Mouse (Mus musculus): ENCODE data around the gene Bicral. TPM values are rescaled to one million over a fixed set of nuclear protein-coding genes. Genes with fewer than 3 reads are reported as not detected.

Gene Bicral
- total RNA-seq (2023) = 26.0 and 32.4 TPM in 2 replicates

GRCm38 (mm10) chr17:46857903-46858748 lies at the start of gene Bicral:
Bicral (minus strand) TSS chr17:46858482.

GRCm38 (mm10) chr17:46890116-46890815 lies 32.0 kb upstream of the Bicral start, which contains the start of gene Tbcc:
Tbcc (plus strand) TSS chr17:46890684.

GRCm38 (mm10) chr17:46782341-46783221 lies 75.7 kb downstream of the Bicral start, which contains the start of gene Rpl7l1:
Rpl7l1 (minus strand) TSS chr17:46782672.

GRCm38 (mm10) chr17:46772404-46773277 lies 85.6 kb downstream of the Bicral start, which contains the start of gene 2310039H08Rik:
2310039H08Rik (plus strand) TSS chr17:46772635.

GRCm38 (mm10) chr17:46763544-46763943 lies 94.7 kb downstream of the Bicral start, which contains the start of gene Ptcra:
Ptcra (minus strand) TSS chr17:46763712.

GRCm38 (mm10) chr17:46751794-46752556 lies 106.3 kb downstream of the Bicral start, which contains the start of gene Cnpy3:
Cnpy3 (minus strand) TSS chr17:46752214.

Other genes with a start within 250 kb of the Bicral start
- 0.11 and 0.38 TPM in 2 replicates for gene Ptk7, start 229.0 kb downstream of the Bicral start, total RNA-seq (2023)
- gene Klc4, start 212.5 kb downstream of the Bicral start, total RNA-seq (2023) = 28.2 and 32.4 TPM in 2 replicates
- gene Mrpl2, start 212.3 kb downstream of the Bicral start, total RNA-seq (2023) = 15.6 and 21.9 TPM in 2 replicates
- 1.2 and 3.0 TPM in 2 replicates for gene Cul7, start 208.1 kb downstream of the Bicral start, total RNA-seq (2023)
- 8.5 and 14.2 TPM in 2 replicates for gene Rrp36, start 184.1 kb downstream of the Bicral start, total RNA-seq (2023)
- gene Mea1, start 179.7 kb downstream of the Bicral start, total RNA-seq (2023) = 34.1 and 39.8 TPM in 2 replicates
- gene Klhdc3, start 177.6 kb downstream of the Bicral start, total RNA-seq (2023) = 37.8 and 49.3 TPM in 2 replicates
- gene Ppp2r5d, start 153.4 kb downstream of the Bicral start, total RNA-seq (2023) = 26.0 and 27.5 TPM in 2 replicates
- gene Pex6, start 147.0 kb downstream of the Bicral start, total RNA-seq (2023) = 18.7 and 24.4 TPM in 2 replicates
- gene Gnmt, start 129.3 kb downstream of the Bicral start, total RNA-seq (2023) = 3.2 and 3.7 TPM in 2 replicates
- gene Cnpy3, start 106.3 kb downstream of the Bicral start, total RNA-seq (2023) = 77.2 and 118 TPM in 2 replicates
- not detected in 2 replicates for gene Ptcra, start 94.8 kb downstream of the Bicral start, total RNA-seq (2023)
- 8.1 and 10.7 TPM in 2 replicates for gene 2310039H08Rik, start 85.8 kb downstream of the Bicral start, total RNA-seq (2023)
- gene Rpl7l1, start 75.8 kb downstream of the Bicral start, total RNA-seq (2023) = 36.0 and 45.6 TPM in 2 replicates
- 13.0 and 20.4 TPM in 2 replicates for gene Tbcc, start 32.2 kb upstream of the Bicral start, total RNA-seq (2023)
- not detected in 2 replicates for gene Prph2, start 52.0 kb upstream of the Bicral start, total RNA-seq (2023)
- gene Ubr2, start 152.1 kb upstream of the Bicral start, total RNA-seq (2023) = 61.4 and 80.0 TPM in 2 replicates

All from neutrophil, adult 65 days (primary cell).